Mouse (Mus musculus): ENCODE data around the gene Rhox2a. TPM values are rescaled to one million over a fixed set of nuclear protein-coding genes. Genes with fewer than 3 reads are reported as not detected.
"Not testable (repeated sequence)": the region's sequence is repeated elsewhere in the genome, so short reads cannot be mapped to it uniquely, and the experiment has no call there.

The Rhox2a gene
- polyA plus RNA-seq (2012; rRNA removed) (not detected in 2 replicates), polyA plus RNA-seq (2014; fragmentation: Nextera tagmentation; extraction: Ambion mirVana) (not detected in 2 replicates)

DNA sequence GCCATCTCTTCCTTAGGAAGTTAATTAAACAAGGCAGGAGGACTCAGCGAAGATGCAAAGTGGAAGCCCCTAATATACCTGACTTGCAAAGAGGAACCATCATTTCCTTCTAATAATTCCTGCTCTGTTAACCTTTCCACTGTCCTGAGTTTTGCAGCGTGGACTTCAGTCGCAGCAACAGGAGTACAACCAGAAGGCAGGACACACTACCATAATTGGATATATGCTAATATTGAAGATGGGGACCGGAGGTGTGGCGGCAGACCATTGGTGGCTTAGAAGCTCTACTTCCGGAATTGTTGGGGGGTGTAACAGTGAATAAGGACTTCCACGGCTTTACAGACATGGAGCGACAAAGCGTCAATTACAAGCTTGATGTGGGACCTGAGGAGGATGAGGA, at the start of gene Rhox2a:
Rhox2a (plus strand) TSS at position 301 of the 400 bp plus-strand sequence.
- WGBS = no CpG with 5 or more reads among the region's 9 CpGs
- not testable (repeated sequence) for H3K4me1 ChIP-seq (ENCODE audit: control insufficient read depth, insufficient read depth, low read length); H3K9ac ChIP-seq (ENCODE audit: low read depth, low read length, severe bottlenecking); H3K9me3 ChIP-seq (ENCODE audit: control insufficient read depth, low read length); ATAC-seq (ENCODE audit: low FRiP score, low read depth); DNase-seq (ENCODE audit: low spot score); H3K36me3 ChIP-seq (ENCODE audit: control insufficient read depth, insufficient read depth, low read length); H3K27ac ChIP-seq (replicated peaks; ENCODE audit: low read depth, low read length); H3K27me3 ChIP-seq (ENCODE audit: control insufficient read depth, insufficient read depth, low read length); H3K4me2 ChIP-seq (replicated peaks; ENCODE audit: low read depth, low read length, severe bottlenecking); H3K4me3 ChIP-seq (replicated peaks; ENCODE audit: low read length)

DNA sequence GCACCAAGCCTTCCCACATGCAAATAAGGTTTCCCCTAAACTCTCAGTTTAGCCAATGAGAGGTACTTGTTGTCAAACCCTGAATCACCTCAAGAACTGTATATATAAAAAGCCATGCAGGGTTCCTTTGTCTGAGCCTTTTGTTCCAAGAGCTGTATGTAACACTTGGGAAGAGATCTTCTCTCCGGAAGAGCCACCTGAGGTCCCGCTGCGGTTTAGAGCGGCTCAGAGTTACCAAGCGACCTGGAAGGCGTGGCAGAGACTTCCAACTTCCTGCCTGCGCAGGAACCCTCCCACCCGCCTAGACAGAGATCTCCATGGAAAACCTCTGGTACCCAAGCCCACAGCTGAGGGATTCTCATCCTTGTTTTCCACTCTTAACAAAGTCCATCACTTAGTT, 46.1 kb upstream of the Rhox2a start:
- H3K4me1 ChIP-seq (ENCODE audit: control insufficient read depth, insufficient read depth, low read length) = no peaks in the 10 kb centered on the region
- H3K36me3 ChIP-seq (ENCODE audit: control insufficient read depth, insufficient read depth, low read length) = no peaks in the 10 kb centered on the region
- H3K27ac ChIP-seq (replicated peaks; ENCODE audit: low read depth, low read length) = no peak overlapping the region
- H3K4me3 ChIP-seq (replicated peaks; ENCODE audit: low read length) = no peak overlapping the region
- no peaks in the 10 kb centered on the region for H3K9me3 ChIP-seq (ENCODE audit: control insufficient read depth, low read length)
- no peak for ATAC-seq (ENCODE audit: low FRiP score, low read depth)
- no peak overlapping the region for H3K9ac ChIP-seq (ENCODE audit: low read depth, low read length, severe bottlenecking)
- DNase-seq (ENCODE audit: low spot score) = no peak
- no peak overlapping the region for H3K4me2 ChIP-seq (replicated peaks; ENCODE audit: low read depth, low read length, severe bottlenecking)
- TF ChIP-seq POLR2A (IDR thresholded peaks at IDR 0.05; ENCODE audit: borderline replicate concordance, extremely low read depth, insufficient read depth, insufficient read length) = no peak
- 54% methylated on average over 8 of the region's 8 CpGs for WGBS
- H3K27me3 ChIP-seq (ENCODE audit: control insufficient read depth, insufficient read depth, low read length) = no peaks in the 10 kb centered on the region

DNA sequence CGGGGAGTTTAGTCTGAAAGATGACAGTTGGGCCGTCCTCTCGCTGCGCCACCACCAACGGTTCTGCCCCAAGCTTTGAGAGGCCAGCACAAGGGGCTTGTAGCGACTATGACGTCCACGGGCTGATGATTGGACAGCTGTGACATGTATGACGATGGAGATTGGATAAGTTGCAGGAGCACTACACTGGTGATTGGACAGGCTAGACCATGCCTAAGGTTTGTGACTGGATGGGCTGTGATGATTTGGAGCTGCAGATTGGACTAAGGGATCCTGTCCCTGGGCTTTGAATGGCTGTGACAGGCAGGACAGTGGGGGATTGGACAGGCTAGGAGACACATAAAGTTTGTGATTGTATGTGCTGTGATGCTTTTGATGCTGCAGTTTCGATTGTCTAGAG, 33.8 kb upstream of the Rhox2a start, which contains the start of gene Gm9:
Gm9 (minus strand) TSS at position 101 of the 400 bp plus-strand sequence.
- WGBS = 86% methylated on average over 10 of the region's 10 CpGs
- H3K27ac ChIP-seq (replicated peaks; ENCODE audit: low read depth, low read length) = no peak within 1 kb of the TSS
- no peak within 1 kb of the TSS for H3K4me3 ChIP-seq (replicated peaks; ENCODE audit: low read length)
- H3K4me2 ChIP-seq (replicated peaks; ENCODE audit: low read depth, low read length, severe bottlenecking) = no peak within 1 kb of the TSS
- H3K27me3 ChIP-seq (ENCODE audit: control insufficient read depth, insufficient read depth, low read length) = no peaks in the 10 kb centered on the region
- ATAC-seq (ENCODE audit: low FRiP score, low read depth) = no peak
- no peaks in the 10 kb centered on the region for H3K9me3 ChIP-seq (ENCODE audit: control insufficient read depth, low read length)
- TF ChIP-seq POLR2A (IDR thresholded peaks at IDR 0.05; ENCODE audit: borderline replicate concordance, extremely low read depth, insufficient read depth, insufficient read length) = no peak
- no peaks in the 10 kb centered on the region for H3K4me1 ChIP-seq (ENCODE audit: control insufficient read depth, insufficient read depth, low read length)
- no peak for DNase-seq (ENCODE audit: low spot score)
- H3K9ac ChIP-seq (ENCODE audit: low read depth, low read length, severe bottlenecking) = no peak within 1 kb of the TSS
- no peaks in the 10 kb centered on the region for H3K36me3 ChIP-seq (ENCODE audit: control insufficient read depth, insufficient read depth, low read length)

DNA sequence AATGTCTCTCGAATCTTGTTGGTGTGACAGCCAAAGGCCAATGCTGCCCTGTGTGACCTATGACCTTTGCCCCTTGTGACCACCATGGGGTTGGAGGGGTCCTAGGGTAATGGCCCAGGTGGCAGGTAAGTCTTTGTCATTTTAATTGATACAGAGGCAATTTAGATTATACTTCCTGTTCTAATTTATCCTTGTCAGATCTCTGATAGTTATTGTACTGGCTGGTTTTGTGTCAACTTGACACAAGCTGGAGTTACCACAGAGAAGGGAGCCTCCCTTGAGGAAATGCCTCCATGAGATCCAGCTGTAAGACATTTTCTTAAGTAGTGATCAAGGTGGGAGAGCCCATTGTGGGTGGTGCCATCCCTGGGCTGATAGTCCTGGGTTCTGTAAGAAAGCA, 22.6 kb upstream of the Rhox2a start, which contains the start of gene Rhox1:
Rhox1 (minus strand) TSS at position 101 of the 400 bp plus-strand sequence.
- not testable (repeated sequence) for H3K4me1 ChIP-seq (ENCODE audit: control insufficient read depth, insufficient read depth, low read length); ATAC-seq (ENCODE audit: low FRiP score, low read depth); DNase-seq (ENCODE audit: low spot score); H3K27me3 ChIP-seq (ENCODE audit: control insufficient read depth, insufficient read depth, low read length); H3K27ac ChIP-seq (replicated peaks; ENCODE audit: low read depth, low read length); H3K9me3 ChIP-seq (ENCODE audit: control insufficient read depth, low read length); H3K36me3 ChIP-seq (ENCODE audit: control insufficient read depth, insufficient read depth, low read length); H3K4me2 ChIP-seq (replicated peaks; ENCODE audit: low read depth, low read length, severe bottlenecking); H3K9ac ChIP-seq (ENCODE audit: low read depth, low read length, severe bottlenecking); H3K4me3 ChIP-seq (replicated peaks; ENCODE audit: low read length)
- 72% methylated on average over 1 of the region's 1 CpGs for WGBS

DNA sequence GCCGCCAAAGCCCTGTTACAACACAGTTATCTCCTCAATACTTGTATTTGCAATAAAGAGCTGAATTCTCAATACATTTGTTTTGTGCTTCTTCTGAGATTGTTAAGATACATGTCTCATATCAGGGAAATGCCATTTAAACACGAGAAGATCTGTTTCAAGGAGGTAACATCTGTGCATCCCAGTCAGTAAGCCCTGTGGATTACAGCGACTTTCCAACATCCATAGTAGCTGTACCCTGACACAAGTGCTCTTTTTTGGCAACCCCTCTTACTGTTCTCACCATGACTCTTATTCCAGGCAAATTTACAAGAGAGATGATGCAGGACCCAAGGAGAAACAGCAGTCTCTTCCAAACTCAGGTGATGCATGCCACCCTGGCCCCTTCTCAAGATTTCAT, 4.8 kb downstream of the Rhox2a start, which contains the start of gene Rhox3a:
Rhox3a (plus strand) TSS at position 301 of the 400 bp plus-strand sequence.
- not testable (repeated sequence) for H3K4me2 ChIP-seq (replicated peaks; ENCODE audit: low read depth, low read length, severe bottlenecking); H3K9me3 ChIP-seq (ENCODE audit: control insufficient read depth, low read length)

DNA sequence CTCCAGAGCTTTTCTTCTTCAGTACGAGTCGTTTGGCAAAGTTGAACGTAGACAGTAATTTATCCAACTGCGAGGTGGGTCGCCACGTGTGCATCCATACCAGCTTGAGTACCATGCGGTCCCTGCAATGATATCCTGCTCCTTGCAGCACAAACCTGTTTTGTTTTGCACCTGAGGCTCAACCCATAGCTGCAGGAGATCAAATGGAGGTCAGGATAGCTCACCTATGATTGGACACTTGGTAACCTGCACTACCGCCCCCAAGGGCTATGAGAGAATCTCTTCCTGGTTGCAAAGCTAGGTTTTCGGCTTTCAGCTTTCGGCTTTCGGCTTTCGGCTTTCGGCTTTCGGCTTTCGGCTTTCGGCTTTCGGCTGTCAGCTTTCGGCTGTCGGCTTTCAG, 20.3 kb downstream of the Rhox2a start, which contains the start of gene Rhox4a:
Rhox4a (plus strand) TSS at position 301 of the 400 bp plus-strand sequence.
- 95% methylated on average over 7 of the region's 19 CpGs for WGBS
- H3K27ac ChIP-seq (replicated peaks; ENCODE audit: low read depth, low read length); H3K4me3 ChIP-seq (replicated peaks; ENCODE audit: low read length); H3K4me1 ChIP-seq (ENCODE audit: control insufficient read depth, insufficient read depth, low read length); H3K4me2 ChIP-seq (replicated peaks; ENCODE audit: low read depth, low read length, severe bottlenecking); H3K27me3 ChIP-seq (ENCODE audit: control insufficient read depth, insufficient read depth, low read length); H3K9me3 ChIP-seq (ENCODE audit: control insufficient read depth, low read length); DNase-seq (ENCODE audit: low spot score); ATAC-seq (ENCODE audit: low FRiP score, low read depth); H3K36me3 ChIP-seq (ENCODE audit: control insufficient read depth, insufficient read depth, low read length); H3K9ac ChIP-seq (ENCODE audit: low read depth, low read length, severe bottlenecking): not testable (repeated sequence)

More for the DNA sequence above, 4.8 kb downstream of the Rhox2a start, which contains the start of gene Rhox3a:
- not testable (repeated sequence) for DNase-seq (ENCODE audit: low spot score); H3K4me3 ChIP-seq (replicated peaks; ENCODE audit: low read length); H3K27me3 ChIP-seq (ENCODE audit: control insufficient read depth, insufficient read depth, low read length); H3K27ac ChIP-seq (replicated peaks; ENCODE audit: low read depth, low read length); ATAC-seq (ENCODE audit: low FRiP score, low read depth); H3K36me3 ChIP-seq (ENCODE audit: control insufficient read depth, insufficient read depth, low read length); H3K9ac ChIP-seq (ENCODE audit: low read depth, low read length, severe bottlenecking); H3K4me1 ChIP-seq (ENCODE audit: control insufficient read depth, insufficient read depth, low read length)
- 89% methylated on average over 1 of the region's 3 CpGs for WGBS

Other genes starting within 250 kb of the Rhox2a start
- not detected in 2 replicates for gene Sowahd, start 196.1 kb upstream of the Rhox2a start, polyA plus RNA-seq (2012; rRNA removed)
- gene Sowahd, start 196.1 kb upstream of the Rhox2a start, polyA plus RNA-seq (2014; fragmentation: Nextera tagmentation; extraction: Ambion mirVana) = not detected in 2 replicates
- 539 and 1,130 TPM in 2 replicates for gene Rpl39, start 159.6 kb upstream of the Rhox2a start, polyA plus RNA-seq (2012; rRNA removed)
- 592 and 658 TPM in 2 replicates for gene Rpl39, start 159.6 kb upstream of the Rhox2a start, polyA plus RNA-seq (2014; fragmentation: Nextera tagmentation; extraction: Ambion mirVana)
- gene Upf3b, start 134.7 kb upstream of the Rhox2a start, polyA plus RNA-seq (2012; rRNA removed) = 17.9 and 27.9 TPM in 2 replicates
- gene Upf3b, start 134.7 kb upstream of the Rhox2a start, polyA plus RNA-seq (2014; fragmentation: Nextera tagmentation; extraction: Ambion mirVana) = 13.1 and 16.3 TPM in 2 replicates
- 6.4 and 6.9 TPM in 2 replicates for gene Nkap, start 118.2 kb upstream of the Rhox2a start, polyA plus RNA-seq (2012; rRNA removed)
- gene Nkap, start 118.2 kb upstream of the Rhox2a start, polyA plus RNA-seq (2014; fragmentation: Nextera tagmentation; extraction: Ambion mirVana) = 11.8 and 12.4 TPM in 2 replicates
- gene Akap14, start 76.1 kb upstream of the Rhox2a start, polyA plus RNA-seq (2012; rRNA removed) = not detected in 2 replicates
- gene Akap14, start 76.1 kb upstream of the Rhox2a start, polyA plus RNA-seq (2014; fragmentation: Nextera tagmentation; extraction: Ambion mirVana) = 0.11 TPM in 1 of 2 replicates, not detected in the other
- gene Ndufa1, start 53.8 kb upstream of the Rhox2a start, polyA plus RNA-seq (2012; rRNA removed) = 271 and 282 TPM in 2 replicates
- 430 and 487 TPM in 2 replicates for gene Ndufa1, start 53.8 kb upstream of the Rhox2a start, polyA plus RNA-seq (2014; fragmentation: Nextera tagmentation; extraction: Ambion mirVana)
- 7.0 and 7.7 TPM in 2 replicates for gene Rnf113a1, start 53.7 kb upstream of the Rhox2a start, polyA plus RNA-seq (2012; rRNA removed)
- gene Rnf113a1, start 53.7 kb upstream of the Rhox2a start, polyA plus RNA-seq (2014; fragmentation: Nextera tagmentation; extraction: Ambion mirVana) = 10.2 and 13.8 TPM in 2 replicates
- 0.32 TPM in 1 of 2 replicates, not detected in the other for gene Gm9, start 33.9 kb upstream of the Rhox2a start, polyA plus RNA-seq (2012; rRNA removed)
- gene Gm9, start 33.9 kb upstream of the Rhox2a start, polyA plus RNA-seq (2014; fragmentation: Nextera tagmentation; extraction: Ambion mirVana) = not detected in 2 replicates
- gene Rhox1, start 22.7 kb upstream of the Rhox2a start, polyA plus RNA-seq (2012; rRNA removed) = not detected in 2 replicates
- not detected in 2 replicates for gene Rhox1, start 22.7 kb upstream of the Rhox2a start, polyA plus RNA-seq (2014; fragmentation: Nextera tagmentation; extraction: Ambion mirVana)
- gene Rhox3a, start 4.9 kb downstream of the Rhox2a start, polyA plus RNA-seq (2012; rRNA removed) = not detected in 2 replicates
- not detected in 2 replicates for gene Rhox3a, start 4.9 kb downstream of the Rhox2a start, polyA plus RNA-seq (2014; fragmentation: Nextera tagmentation; extraction: Ambion mirVana)
- gene Rhox4a, start 20.4 kb downstream of the Rhox2a start, polyA plus RNA-seq (2012; rRNA removed) = not detected in 2 replicates
- 0.15 TPM in 1 of 2 replicates, not detected in the other for gene Rhox4a, start 20.4 kb downstream of the Rhox2a start, polyA plus RNA-seq (2014; fragmentation: Nextera tagmentation; extraction: Ambion mirVana)
- not detected in 2 replicates for gene Rhox3a2, start 135.1 kb downstream of the Rhox2a start, polyA plus RNA-seq (2012; rRNA removed)
- not detected in 2 replicates for gene Rhox3a2, start 135.1 kb downstream of the Rhox2a start, polyA plus RNA-seq (2014; fragmentation: Nextera tagmentation; extraction: Ambion mirVana)
- 0.41 and 0.89 TPM in 2 replicates for gene Rhox4a2, start 145.9 kb downstream of the Rhox2a start, polyA plus RNA-seq (2012; rRNA removed)
- 0.86 and 1.2 TPM in 2 replicates for gene Rhox4a2, start 145.9 kb downstream of the Rhox2a start, polyA plus RNA-seq (2014; fragmentation: Nextera tagmentation; extraction: Ambion mirVana)
- not detected in 2 replicates for gene Rhox2b, start 167.1 kb downstream of the Rhox2a start, polyA plus RNA-seq (2012; rRNA removed)
- gene Rhox2b, start 167.1 kb downstream of the Rhox2a start, polyA plus RNA-seq (2014; fragmentation: Nextera tagmentation; extraction: Ambion mirVana) = not detected in 2 replicates
- 0.28 and 0.79 TPM in 2 replicates for gene Rhox4b, start 187.5 kb downstream of the Rhox2a start, polyA plus RNA-seq (2012; rRNA removed)
- gene Rhox4b, start 187.5 kb downstream of the Rhox2a start, polyA plus RNA-seq (2014; fragmentation: Nextera tagmentation; extraction: Ambion mirVana) = 0.70 and 0.98 TPM in 2 replicates
- not detected in 2 replicates for gene Rhox2c, start 208.7 kb downstream of the Rhox2a start, polyA plus RNA-seq (2012; rRNA removed)
- gene Rhox2c, start 208.7 kb downstream of the Rhox2a start, polyA plus RNA-seq (2014; fragmentation: Nextera tagmentation; extraction: Ambion mirVana) = not detected in 2 replicates
- not detected in 2 replicates for gene Rhox3c, start 213.6 kb downstream of the Rhox2a start, polyA plus RNA-seq (2012; rRNA removed)
- not detected in 2 replicates for gene Rhox3c, start 213.6 kb downstream of the Rhox2a start, polyA plus RNA-seq (2014; fragmentation: Nextera tagmentation; extraction: Ambion mirVana)
- not detected in 2 replicates for gene Rhox4c, start 235.4 kb downstream of the Rhox2a start, polyA plus RNA-seq (2012; rRNA removed)
- not detected in 2 replicates for gene Rhox4c, start 235.4 kb downstream of the Rhox2a start, polyA plus RNA-seq (2014; fragmentation: Nextera tagmentation; extraction: Ambion mirVana)
- gene Rhox2d, start 248.5 kb downstream of the Rhox2a start, polyA plus RNA-seq (2012; rRNA removed) = not detected in 2 replicates
- gene Rhox2d, start 248.5 kb downstream of the Rhox2a start, polyA plus RNA-seq (2014; fragmentation: Nextera tagmentation; extraction: Ambion mirVana) = not detected in 2 replicates